Mouse (Mus musculus) neural tube, embryonic 13.5 days (tissue): Measurements from ENCODE around the gene Map1s. TPM values are rescaled to one million over a fixed set of nuclear protein-coding genes. Genes with fewer than 3 reads are reported as not detected.

Source experiments
- ATAC-seq: fragments of 200-750 bp; cut with Nextera tagmentation; 2 replicates; pipeline ENCODE4 v1.8.0; 2017; ENCODE audit warnings: low read depth, mild to moderate bottlenecking, moderate TSS enrichment, moderate library complexity
- H3K27ac ChIP-seq: fragments of 300-500 bp; sonication (generic); replicated peaks from 2 replicates; pipeline ENCODE4 v1.5.1; 2015; ENCODE audit warnings: moderate library complexity, mild to moderate bottlenecking, inconsistent platforms
- H3K27me3 ChIP-seq: fragments of 300-500 bp; sonication (generic); 2 replicates; pipeline ENCODE4 v1.6.1; 2015; ENCODE audit warnings: mild to moderate bottlenecking, inconsistent platforms
- H3K36me3 ChIP-seq: fragments of 300-500 bp; sonication (generic); 2 replicates; pipeline ENCODE4 v1.6.1; 2015; ENCODE audit warnings: mild to moderate bottlenecking, inconsistent platforms
- H3K4me1 ChIP-seq: fragments of 300-500 bp; sonication (generic); replicated peaks from 2 replicates; pipeline ENCODE4 v1.6.1; 2015; ENCODE audit warnings: inconsistent platforms
- H3K4me2 ChIP-seq: fragments of 300-500 bp; sonication (generic); 2 replicates; pipeline ENCODE4 v1.6.1; 2015; ENCODE audit warnings: inconsistent platforms, mild to moderate bottlenecking, moderate library complexity
- H3K4me3 ChIP-seq: fragments of 300-500 bp; sonication (generic); 2 replicates; pipeline ENCODE4 v1.5.1; 2015; ENCODE audit warnings: mild to moderate bottlenecking, inconsistent platforms
- H3K9ac ChIP-seq: fragments of 300-500 bp; sonication (generic); 2 replicates; pipeline ENCODE4 v1.6.1; 2015; ENCODE audit warnings: moderate library complexity, mild to moderate bottlenecking, inconsistent platforms
- H3K9me3 ChIP-seq: fragments of 300-500 bp; sonication (generic); 2 replicates; pipeline ENCODE4 v1.6.1; 2016; ENCODE audit warnings: inconsistent platforms
- WGBS: fragments of 180-500 bp; shearing (Covaris S2); methylation state at CpG from one replicate; pipeline ENCODE4 v1.1.7; 2015; 5-methylcytosine and 5-hydroxymethylcytosine counted together
- polyA plus RNA-seq: library from polyadenylated mRNA; unstranded; fragments of >200 nt; fragmentation: Nextera tagmentation; extraction: Ambion mirVana; gene quantifications from 2 replicates; pipeline ENCODE4 v1.2.1, GENCODE M21; 2015

The Map1s gene
- polyA plus RNA-seq, 1 experiment from 2014 or later: 60.7 TPM

DNA sequence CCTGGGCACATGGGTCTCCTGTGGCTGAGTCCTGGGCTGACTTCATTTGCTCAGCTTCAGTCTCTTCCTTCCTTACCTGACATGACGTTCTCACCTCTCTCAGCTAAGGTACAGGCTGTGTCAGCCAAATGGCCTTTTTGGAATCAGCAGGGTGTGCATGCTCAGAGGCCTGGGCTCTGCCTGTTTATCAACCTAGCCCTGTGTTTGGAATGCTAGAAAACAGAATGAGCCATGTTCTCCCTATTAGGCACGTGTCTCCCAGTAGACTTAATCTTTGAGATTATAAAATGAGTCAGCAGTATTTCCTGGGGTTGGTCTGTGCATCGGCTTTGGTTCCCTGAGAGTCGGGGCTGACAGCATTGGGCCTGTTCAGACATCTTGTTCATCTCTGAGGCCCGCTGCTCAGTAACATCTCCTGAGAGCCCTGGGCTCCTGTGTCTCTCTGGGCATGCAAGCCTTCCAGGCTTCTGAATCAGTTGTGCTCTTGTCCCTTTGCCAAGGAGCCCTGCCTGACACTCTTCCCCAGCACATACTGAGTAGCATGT, 23.1 kb downstream of the Map1s start:
- H3K9me3 ChIP-seq: no peaks in the 10 kb centered on the region
- no peak overlapping the region for H3K9ac ChIP-seq
- H3K4me3 ChIP-seq: no peak overlapping the region
- H3K4me1 ChIP-seq: no peaks in the 10 kb centered on the region
- H3K4me2 ChIP-seq: no peak overlapping the region
- WGBS: 86% methylated on average over 5 of the region's 5 CpGs
- no peaks in the 10 kb centered on the region for H3K27me3 ChIP-seq
- H3K36me3 ChIP-seq: peaks cover 43% of the 10 kb centered on the region
- H3K27ac ChIP-seq: no peak overlapping the region
- no peak for ATAC-seq

DNA sequence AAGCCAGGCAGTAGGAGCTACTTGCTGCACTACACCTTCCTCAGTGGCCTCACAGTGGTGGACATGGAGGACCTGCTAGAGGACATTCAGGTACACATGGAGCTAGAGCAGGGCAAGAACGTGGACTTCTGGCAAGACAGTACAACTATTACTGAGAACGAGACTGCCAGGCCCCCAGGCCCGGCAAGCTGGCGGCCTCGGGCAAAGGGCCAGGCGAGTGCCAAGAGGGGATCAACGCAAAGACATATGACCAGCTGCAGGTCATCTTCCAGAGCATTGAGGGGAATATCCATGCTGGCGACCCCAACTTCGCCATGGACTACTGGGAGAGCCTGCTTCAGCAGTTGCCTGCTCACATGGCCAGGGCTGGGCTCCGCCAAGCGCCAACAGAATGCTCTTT, 26.0 kb downstream of the Map1s start:
- WGBS: 95% methylated on average over 11 of the region's 11 CpGs
- Histone ChIP-seq H3K4me2 (no peak overlapping the region), H3K36me3 (peaks cover 35% of the 10 kb centered on the region), H3K4me1 (no peaks in the 10 kb centered on the region), H3K9ac (no peak overlapping the region), H3K4me3 (no peak overlapping the region), H3K27me3 (no peaks in the 10 kb centered on the region), H3K27ac (no peak overlapping the region), H3K9me3 (no peaks in the 10 kb centered on the region)
- ATAC-seq: no peak

DNA sequence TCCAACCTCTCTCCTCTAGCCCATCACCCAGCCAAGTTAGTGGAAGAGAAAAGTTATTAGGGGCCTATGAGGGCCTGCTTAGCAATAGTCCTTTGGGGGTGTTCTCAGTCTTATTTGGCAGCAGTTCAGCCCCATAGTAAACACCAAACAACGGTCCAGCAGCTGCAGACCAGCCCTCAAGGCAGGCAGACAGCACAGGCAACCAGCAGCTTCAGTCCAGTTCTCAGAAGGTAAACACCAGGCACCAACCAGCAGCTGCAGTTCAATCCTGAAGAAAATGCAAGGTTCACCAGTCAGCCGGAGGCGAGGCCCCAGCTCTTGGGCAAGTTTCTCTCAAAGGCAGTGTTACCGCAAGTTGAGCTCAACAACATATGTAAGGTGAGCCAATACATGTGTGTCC, 27.3 kb downstream of the Map1s start:
- Histone ChIP-seq H3K36me3 (peaks cover 30% of the 10 kb centered on the region), H3K4me3 (no peak overlapping the region), H3K9ac (no peak overlapping the region), H3K4me2 (no peak overlapping the region), H3K27me3 (no peaks in the 10 kb centered on the region), H3K9me3 (no peaks in the 10 kb centered on the region), H3K27ac (no peak overlapping the region), H3K4me1 (no peaks in the 10 kb centered on the region)
- WGBS: 84% methylated on average over 4 of the region's 4 CpGs
- no peak for ATAC-seq

DNA sequence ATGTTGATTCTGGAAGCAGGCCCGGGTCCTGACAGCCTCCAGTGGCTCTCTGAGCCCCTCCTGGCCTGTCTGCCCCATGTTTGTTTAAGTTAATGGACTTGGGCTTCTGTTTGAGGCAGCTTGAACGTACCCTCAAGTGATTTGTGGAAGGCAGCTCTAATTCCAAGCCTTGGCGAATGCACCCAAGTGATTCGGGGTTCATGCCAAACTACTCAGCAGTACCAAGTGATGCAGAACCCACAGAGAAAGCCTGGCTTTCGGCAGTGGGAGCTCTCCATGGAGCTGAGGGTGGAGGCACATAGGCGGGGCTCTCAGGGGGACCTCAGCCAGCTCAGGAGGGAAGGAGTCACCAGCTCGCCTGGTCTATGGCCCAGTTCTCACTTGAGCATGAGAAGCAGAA, 29.1 kb downstream of the Map1s start:
- Histone ChIP-seq H3K4me2 (no peak overlapping the region), H3K9me3 (no peaks in the 10 kb centered on the region), H3K4me1 (no peaks in the 10 kb centered on the region), H3K9ac (no peak overlapping the region), H3K4me3 (no peak overlapping the region), H3K27ac (no peak overlapping the region), H3K27me3 (no peaks in the 10 kb centered on the region), H3K36me3 (peaks cover 28% of the 10 kb centered on the region)
- WGBS: 73% methylated on average over 7 of the region's 7 CpGs
- ATAC-seq: no peak

DNA sequence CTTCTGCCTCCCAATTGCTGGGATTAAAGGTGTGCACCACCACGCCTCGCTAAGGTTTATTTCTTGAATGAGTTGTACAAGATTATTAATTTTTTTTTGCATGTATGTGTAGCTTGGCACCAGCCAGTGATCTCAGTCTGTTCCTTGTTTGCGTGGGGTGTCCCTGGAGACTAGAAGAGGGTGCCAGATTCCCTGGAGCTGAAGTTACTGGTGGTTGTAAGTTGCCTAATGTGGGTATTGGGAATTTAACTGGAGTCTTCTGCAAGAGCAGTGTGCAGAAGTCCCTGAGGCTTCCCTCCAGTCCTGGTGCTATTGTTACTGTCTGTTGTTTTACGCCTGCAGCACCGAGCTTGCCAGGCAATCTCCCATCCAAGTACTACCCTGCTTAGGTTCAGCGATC, 31.5 kb downstream of the Map1s start:
- Histone ChIP-seq H3K36me3 (peaks cover 12% of the 10 kb centered on the region), H3K4me1 (no peaks in the 10 kb centered on the region), H3K4me2 (no peak overlapping the region), H3K9ac (no peak overlapping the region), H3K27me3 (no peaks in the 10 kb centered on the region), H3K9me3 (no peaks in the 10 kb centered on the region), H3K4me3 (no peak overlapping the region), H3K27ac (no peak overlapping the region)
- ATAC-seq: no peak
- WGBS: 79% methylated on average over 6 of the region's 6 CpGs

DNA sequence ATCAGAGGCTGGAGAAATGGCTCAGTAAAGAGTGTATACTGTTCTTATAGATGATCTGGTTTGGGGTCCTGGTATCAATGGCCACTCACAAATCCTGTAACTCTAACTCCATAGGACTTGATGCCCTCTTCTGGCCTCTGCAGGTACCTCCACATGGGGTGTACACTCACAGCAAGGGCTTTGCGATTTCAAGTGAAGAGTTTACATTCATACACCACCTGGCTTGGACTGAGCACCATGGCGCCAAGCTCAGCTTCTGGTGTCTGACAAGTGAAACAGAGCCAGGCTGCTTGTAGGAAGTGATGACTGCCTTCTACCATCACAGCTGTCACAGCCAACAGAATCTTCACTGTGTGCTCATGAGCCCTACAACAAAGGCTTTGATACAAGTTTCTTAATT, 35.7 kb downstream of the Map1s start:
- no peaks in the 10 kb centered on the region for H3K9me3 ChIP-seq
- no peaks in the 10 kb centered on the region for H3K4me1 ChIP-seq
- no peak overlapping the region for H3K9ac ChIP-seq
- WGBS: 62% methylated on average over 2 of the region's 2 CpGs
- H3K4me2 ChIP-seq: no peak overlapping the region
- no peaks in the 10 kb centered on the region for H3K27me3 ChIP-seq
- H3K27ac ChIP-seq: no peak overlapping the region
- H3K36me3 ChIP-seq: no peaks in the 10 kb centered on the region
- ATAC-seq: no peak
- H3K4me3 ChIP-seq: no peak overlapping the region

DNA sequence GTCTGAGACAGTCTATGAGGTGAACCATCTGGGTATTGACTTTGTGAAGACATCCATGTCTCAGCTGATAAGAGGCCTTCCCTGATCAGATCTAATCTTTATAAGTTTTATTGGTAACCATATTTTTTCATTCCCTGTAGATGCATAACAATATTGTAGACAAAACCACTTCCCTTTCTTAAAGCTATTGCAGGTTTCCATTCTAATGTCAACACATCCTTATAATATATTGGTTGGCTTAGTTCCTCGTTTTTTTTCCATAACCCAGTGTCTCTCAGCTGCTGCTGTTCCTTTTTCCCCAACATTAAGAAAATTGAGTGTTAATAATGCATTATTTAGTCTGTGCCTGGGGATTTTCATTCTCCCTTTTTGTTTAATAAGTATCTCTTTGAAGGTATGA, 37.5 kb downstream of the Map1s start:
- no peaks in the 10 kb centered on the region for H3K27me3 ChIP-seq
- no peak overlapping the region for H3K27ac ChIP-seq
- H3K36me3 ChIP-seq: no peaks in the 10 kb centered on the region
- ATAC-seq: no peak
- no peak overlapping the region for H3K4me2 ChIP-seq
- no peak overlapping the region for H3K9ac ChIP-seq
- 44% methylated on average over 1 of the region's 1 CpGs for WGBS
- H3K4me1 ChIP-seq: no peaks in the 10 kb centered on the region
- no peaks in the 10 kb centered on the region for H3K9me3 ChIP-seq
- no peak overlapping the region for H3K4me3 ChIP-seq

DNA sequence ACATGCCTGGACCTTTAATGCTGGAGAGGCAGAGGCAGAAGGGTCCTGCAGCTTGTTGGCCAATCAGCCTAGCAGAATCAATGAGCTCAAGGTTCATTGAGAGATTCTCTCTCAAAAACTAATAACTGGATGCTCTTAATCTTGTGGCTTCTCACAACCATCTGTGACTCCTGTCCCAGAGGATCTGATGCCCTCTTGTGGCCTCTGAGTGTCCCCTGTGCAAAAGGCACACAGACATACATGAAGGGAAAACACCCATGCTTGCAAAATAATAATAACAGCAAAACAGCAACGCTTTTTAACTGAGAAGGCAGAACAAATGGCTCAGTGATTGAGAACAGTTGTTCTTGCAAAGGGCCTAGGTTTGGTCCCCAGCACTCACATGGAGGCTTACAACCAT, 44.1 kb downstream of the Map1s start:
- Histone ChIP-seq H3K27me3 (no peaks in the 10 kb centered on the region), H3K4me3 (no peak overlapping the region), H3K4me2 (no peak overlapping the region), H3K27ac (no peak overlapping the region), H3K9ac (no peak overlapping the region), H3K4me1 (no peaks in the 10 kb centered on the region), H3K9me3 (no peaks in the 10 kb centered on the region), H3K36me3 (no peaks in the 10 kb centered on the region)
- 68% methylated on average over 1 of the region's 1 CpGs for WGBS
- no peak for ATAC-seq

DNA sequence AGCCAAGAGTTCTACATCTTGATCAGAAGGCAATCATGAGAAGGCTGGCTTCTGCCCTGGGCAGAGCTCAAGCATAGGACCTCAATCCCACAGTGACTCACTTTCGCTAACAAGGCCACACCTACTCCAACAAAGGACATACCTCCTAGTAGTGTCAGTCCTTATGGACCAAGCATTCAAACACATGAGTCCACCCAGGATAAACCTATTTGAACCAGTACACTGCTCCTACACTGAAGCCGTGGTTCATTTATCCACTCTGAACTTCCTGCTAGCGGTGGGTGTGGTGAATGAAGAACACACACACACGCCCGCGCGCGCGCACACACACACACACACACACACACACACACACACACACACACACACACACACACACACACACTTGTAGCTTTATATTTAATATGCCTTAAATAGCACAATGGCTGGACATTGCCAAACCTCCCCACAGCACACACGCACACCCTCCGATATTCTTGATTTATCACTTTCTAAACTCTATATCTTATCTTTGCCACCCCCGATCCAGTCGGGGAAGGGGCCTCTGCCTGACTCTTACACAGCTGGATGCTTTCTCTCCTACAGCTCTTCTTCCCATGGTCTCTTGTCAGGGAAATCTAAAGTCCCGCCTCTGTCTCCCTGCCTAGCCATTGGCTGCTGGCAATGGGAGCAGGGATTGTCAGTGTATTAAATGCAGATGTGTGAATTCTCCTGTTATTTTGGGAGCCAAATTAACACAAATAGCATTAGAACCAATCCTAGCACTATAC, 55.2 kb downstream of the Map1s start:
- Histone ChIP-seq H3K36me3 (no peaks in the 10 kb centered on the region), H3K9ac (no peak overlapping the region), H3K4me2 (no peak overlapping the region), H3K9me3 (no peaks in the 10 kb centered on the region), H3K27me3 (no peaks in the 10 kb centered on the region), H3K4me3 (no peak overlapping the region), H3K27ac (no peak overlapping the region), H3K4me1 (no peaks in the 10 kb centered on the region)
- WGBS: 85% methylated on average over 14 of the region's 14 CpGs
- ATAC-seq: no peak

DNA sequence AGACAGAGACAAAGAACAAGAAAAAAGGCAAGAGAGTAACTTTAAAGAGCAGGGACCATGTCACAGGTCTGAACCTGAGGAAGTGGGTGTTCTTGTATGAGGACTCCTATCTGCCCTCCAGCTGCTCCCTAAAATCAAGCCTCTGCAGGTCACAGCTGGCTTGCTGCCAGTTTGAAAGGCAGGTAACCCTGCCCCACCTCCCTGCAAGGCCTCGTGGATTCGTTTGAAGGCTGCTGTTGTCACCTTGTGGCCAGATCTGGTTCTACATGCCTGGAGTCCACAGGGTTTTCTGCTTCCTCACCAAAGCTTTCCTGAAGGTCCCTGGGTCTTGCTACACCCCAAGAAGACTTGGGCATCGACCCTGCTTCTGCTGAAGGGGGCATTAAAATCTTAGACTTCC, 58.4 kb downstream of the Map1s start:
- no peaks in the 10 kb centered on the region for H3K9me3 ChIP-seq
- H3K27ac ChIP-seq: no peak overlapping the region
- H3K4me2 ChIP-seq: no peak overlapping the region
- no peak for ATAC-seq
- no peaks in the 10 kb centered on the region for H3K4me1 ChIP-seq
- WGBS: 13% methylated on average over 3 of the region's 3 CpGs
- H3K27me3 ChIP-seq: no peaks in the 10 kb centered on the region
- H3K9ac ChIP-seq: no peak overlapping the region
- H3K4me3 ChIP-seq: no peak overlapping the region
- H3K36me3 ChIP-seq: no peaks in the 10 kb centered on the region

DNA sequence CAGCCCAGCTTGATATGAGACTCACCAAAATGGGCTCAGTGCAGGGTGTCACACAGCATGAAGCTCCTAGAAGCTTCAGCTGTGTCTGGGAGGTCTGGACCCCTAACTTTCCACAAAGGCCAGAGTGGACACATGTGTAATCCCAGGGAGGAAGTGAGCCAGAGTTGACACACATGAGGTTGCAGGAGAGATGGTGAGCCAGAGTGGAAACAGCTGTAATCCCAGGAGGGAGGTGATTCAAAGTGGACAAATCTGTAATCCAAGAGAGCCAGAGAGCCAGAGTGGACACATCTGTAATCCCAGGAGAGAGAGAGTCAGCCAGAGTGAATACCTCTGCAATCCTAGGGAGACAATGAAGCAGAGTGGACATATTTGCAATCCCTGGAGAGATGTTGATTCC, 59.1 kb downstream of the Map1s start:
- Histone ChIP-seq H3K4me3 (no peak overlapping the region), H3K27me3 (no peaks in the 10 kb centered on the region), H3K9me3 (no peaks in the 10 kb centered on the region), H3K9ac (no peak overlapping the region), H3K4me2 (no peak overlapping the region), H3K27ac (no peak overlapping the region), H3K36me3 (no peaks in the 10 kb centered on the region), H3K4me1 (no peaks in the 10 kb centered on the region)
- ATAC-seq: no peak
